Mouse (Mus musculus): ENCODE results near the gene Hras. TPM values are rescaled to one million over a fixed set of nuclear protein-coding genes. Genes with fewer than 3 reads are reported as not detected.

Gene Hras
- total and polyA plus RNA-seq, 3 experiments, result 29.3 to 38.9 (median 32.7) TPM

- Histone ChIP-seq H3K9me3 (replicated peaks) (no peaks in the 10 kb centered on the region), H3K27me3 (ENCODE audit: insufficient read depth, low read length) (no peaks in the 10 kb centered on the region), H3K36me3 (replicated peaks) (peaks cover 54% of the 10 kb centered on the region), H3K4me1 (ENCODE audit: insufficient read depth, low read depth, low read length) (peaks cover 62% of the 10 kb centered on the region), H3K4me3 (ENCODE audit: low read depth, low read length) (peak overlapping the region; percentile 89)
- TF ChIP-seq CTCF (IDR thresholded peaks at IDR 0.05; ENCODE audit: low read depth, low read length) (no peak), POLR2AphosphoS5 (IDR thresholded peaks at IDR 0.05; ENCODE audit: insufficient replicate concordance, low read depth, low read length) (no peak), TAL1 (conservative IDR thresholded peaks at IDR 0.05; ENCODE audit: low read depth, low read length) (no peak), GATA2 (IDR thresholded peaks at IDR 0.05; ENCODE audit: borderline replicate concordance, low read depth, low read length) (no peak), GATA1 (IDR thresholded peaks at IDR 0.05; ENCODE audit: borderline replicate concordance, low read length) (no peak)
- ATAC-seq (ENCODE audit: extremely low read depth, insufficient number of reproducible peaks, low FRiP score, poor library complexity, severe bottlenecking), result no peak
- DNase-seq (ENCODE audit: low spot score), result peak; percentile 15
Measured at GRCm38 (mm10) chr7:141192776-141193347, 943 bp downstream of the Hras start.

- ATAC-seq (ENCODE audit: extremely low read depth, insufficient number of reproducible peaks, low FRiP score, poor library complexity, severe bottlenecking) (no peak), DNase-seq (ENCODE audit: low spot score) (no peak)
- Histone ChIP-seq H3K36me3 (replicated peaks) (peaks cover 47% of the 10 kb centered on the region), H3K9me3 (replicated peaks) (no peaks in the 10 kb centered on the region), H3K4me3 (ENCODE audit: low read depth, low read length) (no peak overlapping the region; the same call in 1 of the 2 replicates), H3K4me1 (ENCODE audit: insufficient read depth, low read depth, low read length) (peaks cover 61% of the 10 kb centered on the region), H3K27me3 (ENCODE audit: insufficient read depth, low read length) (no peaks in the 10 kb centered on the region)
- TF ChIP-seq CTCF (IDR thresholded peaks at IDR 0.05; ENCODE audit: low read depth, low read length) (no peak), GATA2 (IDR thresholded peaks at IDR 0.05; ENCODE audit: borderline replicate concordance, low read depth, low read length) (no peak), POLR2AphosphoS5 (IDR thresholded peaks at IDR 0.05; ENCODE audit: insufficient replicate concordance, low read depth, low read length) (no peak), GATA1 (IDR thresholded peaks at IDR 0.05; ENCODE audit: borderline replicate concordance, low read length) (no peak), TAL1 (conservative IDR thresholded peaks at IDR 0.05; ENCODE audit: low read depth, low read length) (no peak)
Measured at GRCm38 (mm10) chr7:141191796-141192685, 1.8 kb downstream of the Hras start.

- H3K4me1 ChIP-seq (ENCODE audit: insufficient read depth, low read depth, low read length), result peaks cover 56% of the 10 kb centered on the region
- DNase-seq (ENCODE audit: low spot score) (no peak), ATAC-seq (ENCODE audit: extremely low read depth, insufficient number of reproducible peaks, low FRiP score, poor library complexity, severe bottlenecking) (no peak)
- peaks cover 47% of the 10 kb centered on the region for H3K36me3 ChIP-seq (replicated peaks)
- TF ChIP-seq GATA1 (IDR thresholded peaks at IDR 0.05; ENCODE audit: borderline replicate concordance, low read length), result no peak
- TF ChIP-seq TAL1 (conservative IDR thresholded peaks at IDR 0.05; ENCODE audit: low read depth, low read length), result no peak
- no peak for TF ChIP-seq POLR2AphosphoS5 (IDR thresholded peaks at IDR 0.05; ENCODE audit: insufficient replicate concordance, low read depth, low read length)
- TF ChIP-seq GATA2 (IDR thresholded peaks at IDR 0.05; ENCODE audit: borderline replicate concordance, low read depth, low read length), result no peak
- TF ChIP-seq CTCF (IDR thresholded peaks at IDR 0.05; ENCODE audit: low read depth, low read length), result no peak
- H3K9me3 ChIP-seq (replicated peaks), result no peaks in the 10 kb centered on the region
- H3K27me3 ChIP-seq (ENCODE audit: insufficient read depth, low read length), result no peaks in the 10 kb centered on the region
- H3K4me3 ChIP-seq (ENCODE audit: low read depth, low read length), result no peak overlapping the region
Measured at GRCm38 (mm10) chr7:141191036-141191435, 2.8 kb downstream of the Hras start.

GRCm38 (mm10) chr7:141190220-141190619 lies 3.6 kb downstream of the Hras start:
- no peaks in the 10 kb centered on the region for H3K9me3 ChIP-seq (replicated peaks)
- no peak for DNase-seq (ENCODE audit: low spot score)
- ATAC-seq (ENCODE audit: extremely low read depth, insufficient number of reproducible peaks, low FRiP score, poor library complexity, severe bottlenecking), result no peak
- peaks cover 49% of the 10 kb centered on the region for H3K4me1 ChIP-seq (ENCODE audit: insufficient read depth, low read depth, low read length)
- no peak for TF ChIP-seq TAL1 (conservative IDR thresholded peaks at IDR 0.05; ENCODE audit: low read depth, low read length)
- no peak for TF ChIP-seq POLR2AphosphoS5 (IDR thresholded peaks at IDR 0.05; ENCODE audit: insufficient replicate concordance, low read depth, low read length)
- TF ChIP-seq CTCF (IDR thresholded peaks at IDR 0.05; ENCODE audit: low read depth, low read length), result no peak
- H3K4me3 ChIP-seq (ENCODE audit: low read depth, low read length), result no peak overlapping the region
- H3K36me3 ChIP-seq (replicated peaks), result peaks cover 47% of the 10 kb centered on the region
- no peaks in the 10 kb centered on the region for H3K27me3 ChIP-seq (ENCODE audit: insufficient read depth, low read length)

- TF ChIP-seq GATA1 (IDR thresholded peaks at IDR 0.05; ENCODE audit: borderline replicate concordance, low read length) (no peak), GATA2 (IDR thresholded peaks at IDR 0.05; ENCODE audit: borderline replicate concordance, low read depth, low read length) (no peak), TAL1 (conservative IDR thresholded peaks at IDR 0.05; ENCODE audit: low read depth, low read length) (no peak)
- peaks cover 39% of the 10 kb centered on the region for H3K4me1 ChIP-seq (ENCODE audit: insufficient read depth, low read depth, low read length)
- ATAC-seq (ENCODE audit: extremely low read depth, insufficient number of reproducible peaks, low FRiP score, poor library complexity, severe bottlenecking), result no peak
- H3K9me3 ChIP-seq (replicated peaks), result no peaks in the 10 kb centered on the region
- DNase-seq (ENCODE audit: low spot score), result no peak
- peaks cover 6% of the 10 kb centered on the region; the same call in 1 of the 2 replicates for H3K27me3 ChIP-seq (ENCODE audit: insufficient read depth, low read length)
- peaks cover 47% of the 10 kb centered on the region for H3K36me3 ChIP-seq (replicated peaks)
- no peak overlapping the region for H3K4me3 ChIP-seq (ENCODE audit: low read depth, low read length)
Measured at GRCm38 (mm10) chr7:141188733-141189132, 5.1 kb downstream of the Hras start.

- DNase-seq (ENCODE audit: low spot score), result no peak
- Histone ChIP-seq H3K4me1 (ENCODE audit: insufficient read depth, low read depth, low read length) (peaks cover 36% of the 10 kb centered on the region), H3K27me3 (ENCODE audit: insufficient read depth, low read length) (peaks cover 6% of the 10 kb centered on the region; the same call in 1 of the 2 replicates), H3K36me3 (replicated peaks) (peaks cover 47% of the 10 kb centered on the region), H3K4me3 (ENCODE audit: low read depth, low read length) (no peak overlapping the region), H3K9me3 (replicated peaks) (no peaks in the 10 kb centered on the region)
- ATAC-seq (ENCODE audit: extremely low read depth, insufficient number of reproducible peaks, low FRiP score, poor library complexity, severe bottlenecking), result no peak
- no peak for TF ChIP-seq GATA2 (IDR thresholded peaks at IDR 0.05; ENCODE audit: borderline replicate concordance, low read depth, low read length)
- no peak for TF ChIP-seq CTCF (IDR thresholded peaks at IDR 0.05; ENCODE audit: low read depth, low read length)
- TF ChIP-seq TAL1 (conservative IDR thresholded peaks at IDR 0.05; ENCODE audit: low read depth, low read length), result no peak
- no peak for TF ChIP-seq GATA1 (IDR thresholded peaks at IDR 0.05; ENCODE audit: borderline replicate concordance, low read length)
- no peak for TF ChIP-seq POLR2AphosphoS5 (IDR thresholded peaks at IDR 0.05; ENCODE audit: insufficient replicate concordance, low read depth, low read length)
Measured at GRCm38 (mm10) chr7:141188194-141188593, 5.6 kb downstream of the Hras start.
